Mouse (Mus musculus): ENCODE results near the gene Tomt. TPM values are rescaled to one million over a fixed set of nuclear protein-coding genes. Genes with fewer than 3 reads are reported as not detected.
"Not testable (repeated sequence)": the region's sequence is repeated elsewhere in the genome, so short reads cannot be mapped to it uniquely, and the experiment has no call there.

The Tomt gene
- total and polyA plus RNA-seq, 3 experiments, result 0.07 to 1.3 (median 1.1) TPM

- H3K27ac ChIP-seq (ENCODE audit: insufficient read depth, low read depth), result no peak overlapping the region
- peaks cover 3% of the 10 kb centered on the region for H3K9me3 ChIP-seq (replicated peaks; ENCODE audit: low read length)
- in situ Hi-C loops (cut with MboI; ENCODE audit: low pct_ligation_motif_present, low pct_unique_long_range_greater_than_20kb, low sequenced_read_pairs) (no loop called here), dilution Hi-C loops (cut with MboI; ENCODE audit: extremely low pct_ligation_motif_present, extremely low pct_unique_long_range_greater_than_20kb, low sequenced_read_pairs) (no loop called here)
- H3K79me2 ChIP-seq (replicated peaks; ENCODE audit: control insufficient read depth, extremely low read depth, insufficient read depth, poor library complexity, severe bottlenecking), result peaks cover 6% of the 10 kb centered on the region; the same call in 1 of the 2 replicates
- no peaks in the 10 kb centered on the region for H3K27me3 ChIP-seq (replicated peaks)
- H3K9ac ChIP-seq (ENCODE audit: insufficient read depth, low read depth), result no peak overlapping the region
- H3K4me2 ChIP-seq (ENCODE audit: insufficient read depth, low read depth, poor library complexity, severe bottlenecking), result no peak overlapping the region
- DNase-seq (ENCODE audit: extremely low read depth), result no peak
- H3K36me3 ChIP-seq (replicated peaks in 1 of 2; ENCODE audit: control insufficient read depth in 1 of 2, insufficient read depth in 1 of 2, low read length in 1 of 2), result peaks cover 0 to 15% of the 10 kb centered on the region in 2 experiments
- H3K4me1 ChIP-seq (ENCODE audit: control insufficient read depth in 1 of 2, insufficient read depth in 2 of 2), result peaks cover 3 to 13% of the 10 kb centered on the region in 2 experiments; a peak in 3 of 4 replicates
- no peak overlapping the region for H3K4me3 ChIP-seq (replicated peaks in 1 of 3; ENCODE audit: low read depth in 2 of 3, low read length in 2 of 3, poor library complexity in 1 of 3)
- no peak for TF ChIP-seq CHD1 (IDR thresholded peaks at IDR 0.05; ENCODE audit: low read depth, low read length)
- TF ChIP-seq USF2 (conservative IDR thresholded peaks at IDR 0.05; ENCODE audit: low read depth, low read length), result no peak
- TF ChIP-seq MEF2A (IDR thresholded peaks at IDR 0.05; ENCODE audit: borderline replicate concordance, low read depth, low read length), result no peak
- TF ChIP-seq ZMIZ1 (IDR thresholded peaks at IDR 0.05; ENCODE audit: low read depth, low read length), result no peak
- TF ChIP-seq HCFC1 (IDR thresholded peaks at IDR 0.05; ENCODE audit: low read depth, low read length), result no peak
- no peak for TF ChIP-seq JUN (IDR thresholded peaks at IDR 0.05; ENCODE audit: insufficient read depth, low read depth, low read length)
- no peak for TF ChIP-seq ELF1 (IDR thresholded peaks at IDR 0.05; ENCODE audit: low read depth, low read length)
These were observed 21.9 kb upstream of the Tomt start for GRCm38 (mm10) chr7:101928093-101928492.

- H3K9ac ChIP-seq (ENCODE audit: insufficient read depth, low read depth); H3K9me3 ChIP-seq (replicated peaks; ENCODE audit: low read length); H3K27me3 ChIP-seq (replicated peaks); in situ Hi-C loops (cut with MboI; ENCODE audit: low pct_ligation_motif_present, low pct_unique_long_range_greater_than_20kb, low sequenced_read_pairs); H3K4me3 ChIP-seq (replicated peaks in 1 of 3; ENCODE audit: low read depth in 2 of 3, low read length in 2 of 3, poor library complexity in 1 of 3); H3K27ac ChIP-seq (ENCODE audit: insufficient read depth, low read depth); H3K79me2 ChIP-seq (replicated peaks; ENCODE audit: control insufficient read depth, extremely low read depth, insufficient read depth, poor library complexity, severe bottlenecking); H3K4me2 ChIP-seq (ENCODE audit: insufficient read depth, low read depth, poor library complexity, severe bottlenecking); DNase-seq (ENCODE audit: extremely low read depth); H3K4me1 ChIP-seq (ENCODE audit: control insufficient read depth in 1 of 2, insufficient read depth in 2 of 2); dilution Hi-C loops (cut with MboI; ENCODE audit: extremely low pct_ligation_motif_present, extremely low pct_unique_long_range_greater_than_20kb, low sequenced_read_pairs): not testable (repeated sequence)
- H3K36me3 ChIP-seq (replicated peaks in 1 of 2; ENCODE audit: control insufficient read depth in 1 of 2, insufficient read depth in 1 of 2, low read length in 1 of 2), result peaks cover 0 to 10% of the 10 kb centered on the region in 2 experiments
- TF ChIP-seq CTCF (conservative IDR thresholded peaks at IDR 0.05 in 1 of 2, IDR thresholded peaks at IDR 0.05 in 1 of 2; ENCODE audit: low read depth in 2 of 2, low read length in 2 of 2), result peak in 1 of 2 experiments; percentile 43; a peak in 2 of 4 replicates
These were observed 19.7 kb upstream of the Tomt start for GRCm38 (mm10) chr7:101925892-101926291.

GRCm38 (mm10) chr7:101918071-101918470, 11.9 kb upstream of the Tomt start:
- Histone ChIP-seq H3K79me2 (replicated peaks; ENCODE audit: control insufficient read depth, extremely low read depth, insufficient read depth, poor library complexity, severe bottlenecking) (no peaks in the 10 kb centered on the region), H3K9me3 (replicated peaks; ENCODE audit: low read length) (no peaks in the 10 kb centered on the region), H3K36me3 (replicated peaks in 1 of 2; ENCODE audit: control insufficient read depth in 1 of 2, insufficient read depth in 1 of 2, low read length in 1 of 2) (peaks cover 11 to 31% of the 10 kb centered on the region in 2 experiments), H3K4me1 (ENCODE audit: control insufficient read depth in 1 of 2, insufficient read depth in 2 of 2) (no peaks in the 10 kb centered on the region), H3K4me2 (ENCODE audit: insufficient read depth, low read depth, poor library complexity, severe bottlenecking) (no peak overlapping the region), H3K4me3 (replicated peaks in 1 of 3; ENCODE audit: low read depth in 2 of 3, low read length in 2 of 3, poor library complexity in 1 of 3) (no peak overlapping the region), H3K27me3 (replicated peaks) (no peaks in the 10 kb centered on the region), H3K9ac (ENCODE audit: insufficient read depth, low read depth) (no peak overlapping the region), H3K27ac (ENCODE audit: insufficient read depth, low read depth) (no peak overlapping the region)
- DNase-seq (ENCODE audit: extremely low read depth), result peak; percentile 55
- dilution Hi-C loops (cut with MboI; ENCODE audit: extremely low pct_ligation_motif_present, extremely low pct_unique_long_range_greater_than_20kb, low sequenced_read_pairs), result no loop called here
- in situ Hi-C loops (cut with MboI; ENCODE audit: low pct_ligation_motif_present, low pct_unique_long_range_greater_than_20kb, low sequenced_read_pairs), result loop anchor here (10.0 kb wide), 2 partner anchors 137 to 167 kb away; partner anchors contain the start of gene Trpc2
- no peak for TF ChIP-seq MAX (IDR thresholded peaks at IDR 0.05; ENCODE audit: low read length)
- TF ChIP-seq SMC3 (IDR thresholded peaks at IDR 0.05; ENCODE audit: low read depth, low read length), result peak; percentile 86
- TF ChIP-seq CTCF (conservative IDR thresholded peaks at IDR 0.05 in 1 of 2, IDR thresholded peaks at IDR 0.05 in 1 of 2; ENCODE audit: low read depth in 2 of 2, low read length in 2 of 2), result peak; percentile 83 to 84
- TF ChIP-seq JUND (conservative IDR thresholded peaks at IDR 0.05; ENCODE audit: low read depth, low read length), result 0 out of 2 replicates have a peak, but pooled peaks have one; percentile 13
- TF ChIP-seq RAD21 (IDR thresholded peaks at IDR 0.05; ENCODE audit: low read depth, low read length), result peak; percentile 64
- TF ChIP-seq E2F4 (IDR thresholded peaks at IDR 0.05; ENCODE audit: insufficient replicate concordance, low read depth, low read length), result no peak
- TF ChIP-seq IRF4 (IDR thresholded peaks at IDR 0.05; ENCODE audit: low read depth, low read length), result peak; percentile 31; the same call in 1 of the 2 replicates

Measured in CH12.LX (cell line).